Mouse (Mus musculus) ES-E14 (cell line): ENCODE measurements around the gene Hdac11. TPM values are rescaled to one million over a fixed set of nuclear protein-coding genes. Genes with fewer than 3 reads are reported as not detected.

Source experiments
- DNase-seq: peaks from one replicate; pipeline ENCODE4 v3.0.0-alpha.2; 2013; ENCODE audit warnings: low read depth, low spot score
- H3K27ac ChIP-seq: 2 replicates; pipeline ENCODE4 v1.5.1; 2012; ENCODE audit warnings: low read depth, mild to moderate bottlenecking, low read length, moderate library complexity, mixed read lengths; ENCODE audit not compliant: poor library complexity, insufficient read depth, severe bottlenecking
- H3K36me3 ChIP-seq: 2 replicates; pipeline ENCODE4 v1.6.1; 2012; ENCODE audit warnings: mild to moderate bottlenecking, low read length, moderate library complexity, mixed read lengths; ENCODE audit not compliant: control insufficient read depth, poor library complexity, insufficient read depth, severe bottlenecking
- H3K4me1 ChIP-seq, 2 experiments: fragments of 150-350 bp in 1 of 2; sonication (generic) in 1 of 2; 2 replicates each; pipeline ENCODE4 v1.6.1; 2012; ENCODE audit warnings: low read length in 2 of 2, mild to moderate bottlenecking in 1 of 2, mixed read lengths in 1 of 2; ENCODE audit not compliant: control insufficient read depth in 2 of 2, insufficient read depth in 2 of 2, poor library complexity in 1 of 2
- H3K4me3 ChIP-seq, 2 experiments: fragments of 150-350 bp in 1 of 2; sonication (generic) in 1 of 2; 2 replicates each; pipeline ENCODE4 v1.5.1; 2012; ENCODE audit warnings: low read length in 2 of 2, low read depth in 1 of 2, mild to moderate bottlenecking in 1 of 2, mixed read lengths in 1 of 2; ENCODE audit not compliant: insufficient read depth in 1 of 2, poor library complexity in 1 of 2, severe bottlenecking in 1 of 2
- H3K9ac ChIP-seq: 2 replicates; pipeline ENCODE4 v1.6.1; 2012; ENCODE audit warnings: low read depth, mild to moderate bottlenecking, low read length, mixed read lengths; ENCODE audit not compliant: poor library complexity, insufficient read depth, severe bottlenecking
- H3K9me3 ChIP-seq: fragments of 150-350 bp; sonication (generic); 2 replicates; pipeline ENCODE4 v1.6.1; 2012; ENCODE audit warnings: low read depth, mild to moderate bottlenecking, low read length; ENCODE audit not compliant: control insufficient read depth, insufficient read depth
- CHD2 ChIP-seq: IDR thresholded peaks from 2 replicates; pipeline ENCODE4 v1.6.1; 2014; ENCODE audit warnings: mild to moderate bottlenecking, low read depth, low read length, inconsistent platforms
- HCFC1 ChIP-seq: IDR thresholded peaks from 2 replicates; pipeline ENCODE4 v1.6.1; 2012; ENCODE audit warnings: low read length, inconsistent platforms, borderline replicate concordance; ENCODE audit not compliant: insufficient read depth
- MAFK ChIP-seq: IDR thresholded peaks from 2 replicates; pipeline ENCODE4 v1.6.1; 2014; ENCODE audit warnings: mild to moderate bottlenecking, low read depth, low read length, inconsistent platforms; ENCODE audit not compliant: insufficient read depth
- ZC3H11A ChIP-seq: IDR thresholded peaks from 2 replicates; pipeline ENCODE4 v1.6.1; 2012; ENCODE audit warnings: low read depth, mild to moderate bottlenecking, inconsistent platforms, low read length, borderline replicate concordance
- ZNF384 ChIP-seq: IDR thresholded peaks from 2 replicates; pipeline ENCODE4 v1.6.1; 2012; ENCODE audit warnings: low read depth, low read length, inconsistent platforms
- in situ Hi-C, 2 experiments: fragments of 600-800 bp; cut with MboI; formaldehyde crosslinking; loops; one replicate each; pipeline ENCODE4 v1.15.1; 2025; ENCODE audit warnings: low sequenced_read_pairs in 2 of 2, inconsistent platforms in 1 of 2; ENCODE audit not compliant: unreplicated experiment in 2 of 2
- total RNA-seq: library from RNA; depleted of rRNA; stranded (reverse); fragments of 300-350 nt; gene quantifications from 2 replicates; pipeline ENCODE4 v1.2.3, GENCODE M21; 2012

Hdac11 gene
- total RNA-seq, 1 experiment = 2.6 TPM

DNA sequence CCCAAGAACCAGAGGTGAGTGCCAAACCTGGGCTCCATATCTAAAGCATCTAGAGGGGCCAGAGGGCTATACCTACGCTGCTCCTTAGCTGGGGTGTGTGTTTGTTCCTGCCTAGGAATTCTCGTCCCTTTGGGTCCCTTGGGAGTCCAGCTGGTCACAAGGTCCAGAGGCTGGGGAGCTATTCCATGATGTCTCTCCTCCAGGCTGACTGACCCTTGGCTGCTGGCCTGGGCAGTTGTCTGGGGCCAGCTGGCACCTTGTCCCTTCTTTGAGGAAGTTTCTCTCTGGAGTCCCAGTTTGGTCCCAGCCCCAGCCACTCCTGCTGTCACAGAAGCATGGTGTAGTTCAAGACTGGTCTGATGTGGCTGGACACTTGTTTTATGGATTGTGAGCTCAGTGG lies 24.9 kb downstream of the Hdac11 start:
- no peak overlapping the region for H3K4me3 ChIP-seq
- H3K27ac ChIP-seq = no peak overlapping the region
- TF ChIP-seq CHD2 (no peak), ZC3H11A (no peak), HCFC1 (no peak), MAFK (no peak), ZNF384 (no peak)
- in situ Hi-C loops = no loop called here
- no peak for DNase-seq
- H3K4me1 ChIP-seq = no peaks in the 10 kb centered on the region
- no peak overlapping the region for H3K9ac ChIP-seq
- no peaks in the 10 kb centered on the region for H3K36me3 ChIP-seq
- H3K9me3 ChIP-seq = no peaks in the 10 kb centered on the region

DNA sequence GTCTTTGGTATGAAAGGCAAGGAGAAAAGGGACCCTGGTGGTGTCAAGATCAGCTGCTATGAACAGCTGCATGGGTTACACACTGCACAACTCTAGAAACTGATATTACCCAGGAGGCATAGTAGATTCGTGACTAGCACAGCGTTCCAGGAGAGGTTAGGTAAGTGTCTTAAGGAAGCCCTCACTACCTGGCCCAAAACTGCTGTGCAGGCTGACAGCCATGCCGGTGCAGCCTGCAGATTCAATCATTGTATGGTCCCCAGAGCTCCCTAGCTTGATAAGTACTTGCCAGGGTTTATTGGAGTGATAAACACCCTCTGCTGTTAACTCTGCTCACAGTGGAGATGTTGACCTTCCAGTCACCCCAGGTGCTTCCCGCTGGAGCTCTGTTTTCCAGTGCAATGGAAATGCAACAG lies 25.6 kb downstream of the Hdac11 start:
- Histone ChIP-seq H3K4me1 (no peaks in the 10 kb centered on the region), H3K4me3 (no peak overlapping the region), H3K9ac (no peak overlapping the region), H3K36me3 (no peaks in the 10 kb centered on the region), H3K27ac (no peak overlapping the region), H3K9me3 (no peaks in the 10 kb centered on the region)
- in situ Hi-C loops = no loop called here
- DNase-seq = no peak
- TF ChIP-seq ZNF384 (no peak), MAFK (no peak), ZC3H11A (no peak), HCFC1 (no peak), CHD2 (no peak)

DNA sequence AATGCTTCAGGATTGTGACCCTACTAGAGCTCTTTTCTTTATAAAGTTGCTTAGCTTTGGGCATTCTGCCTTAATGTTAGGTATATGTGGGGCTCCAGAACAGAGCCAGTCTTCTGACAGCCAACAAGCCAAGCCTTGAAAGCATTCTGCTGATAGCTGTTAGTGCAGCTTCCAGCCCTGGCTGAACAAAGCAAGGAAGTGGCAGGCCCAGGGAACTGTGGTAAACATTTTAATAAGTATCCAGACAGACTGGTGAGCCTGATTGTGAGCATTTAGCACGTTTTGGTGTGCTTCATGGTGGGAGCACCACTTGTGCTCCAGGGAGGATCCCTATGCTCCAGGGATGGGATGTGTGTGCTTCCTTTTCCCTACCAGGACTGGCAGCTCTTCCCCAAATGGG lies 26.6 kb downstream of the Hdac11 start:
- in situ Hi-C loops = no loop called here
- Histone ChIP-seq H3K4me3 (no peak overlapping the region), H3K4me1 (no peaks in the 10 kb centered on the region), H3K27ac (no peak overlapping the region), H3K36me3 (no peaks in the 10 kb centered on the region), H3K9me3 (no peaks in the 10 kb centered on the region), H3K9ac (no peak overlapping the region)
- TF ChIP-seq ZNF384 (no peak), HCFC1 (no peak), MAFK (no peak), ZC3H11A (no peak), CHD2 (no peak)
- DNase-seq = no peak

DNA sequence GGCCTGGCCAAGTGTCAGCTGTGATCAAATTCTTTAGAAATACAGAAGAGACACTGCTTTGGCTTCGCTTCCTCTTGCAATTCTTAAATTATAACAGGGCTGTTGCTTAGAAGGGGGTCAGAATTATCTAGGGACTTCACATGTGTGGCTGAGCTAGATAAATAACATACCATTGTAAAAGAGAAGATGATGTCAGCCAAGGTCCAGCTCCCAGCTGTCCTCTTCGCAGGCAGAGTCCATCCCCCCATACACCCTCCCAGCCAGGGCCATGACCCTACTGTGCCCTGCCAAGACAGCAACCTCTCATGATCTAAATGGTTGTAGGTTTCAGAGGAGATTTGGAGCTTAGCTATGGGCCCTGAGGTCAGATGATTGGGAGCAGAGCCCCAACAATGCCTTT lies 27.5 kb downstream of the Hdac11 start:
- TF ChIP-seq MAFK (no peak), CHD2 (no peak), HCFC1 (no peak), ZC3H11A (no peak)

DNA sequence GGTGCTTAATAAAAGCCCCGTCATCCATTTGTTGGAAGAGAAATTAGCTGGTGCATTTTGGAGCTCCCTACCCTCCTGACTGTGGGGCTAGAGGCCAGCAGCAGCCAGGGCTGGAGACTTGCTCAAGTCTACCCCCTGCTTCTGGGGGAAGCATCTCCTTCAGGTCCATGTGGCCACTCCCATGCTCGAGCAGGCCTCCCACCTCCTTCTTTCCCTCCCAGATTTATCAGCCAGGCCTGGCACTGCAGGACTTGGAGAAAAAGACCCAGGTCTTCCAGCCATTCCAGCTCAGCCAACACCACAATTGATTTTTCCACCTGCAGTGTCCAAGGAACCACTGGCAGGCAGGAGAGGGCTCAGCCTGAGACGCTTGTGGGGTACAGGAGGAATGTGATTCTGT lies 28.3 kb downstream of the Hdac11 start:
- H3K4me1 ChIP-seq = no peaks in the 10 kb centered on the region
- no peak for DNase-seq
- in situ Hi-C loops = no loop called here
- no peaks in the 10 kb centered on the region for H3K36me3 ChIP-seq
- H3K9ac ChIP-seq = no peak overlapping the region
- H3K4me3 ChIP-seq = no peak overlapping the region
- TF ChIP-seq MAFK (no peak), CHD2 (no peak), ZNF384 (no peak), ZC3H11A (no peak), HCFC1 (no peak)
- no peak overlapping the region for H3K27ac ChIP-seq
- no peaks in the 10 kb centered on the region for H3K9me3 ChIP-seq

More for the DNA sequence above, 27.5 kb downstream of the Hdac11 start:
- Histone ChIP-seq H3K9ac (no peak overlapping the region), H3K4me1 (no peaks in the 10 kb centered on the region), H3K4me3 (no peak overlapping the region), H3K36me3 (no peaks in the 10 kb centered on the region), H3K27ac (no peak overlapping the region), H3K9me3 (no peaks in the 10 kb centered on the region)
- in situ Hi-C loops = no loop called here
- DNase-seq = no peak
